Mouse (Mus musculus): ENCODE results near the gene Mfsd13b. TPM values are rescaled to one million over a fixed set of nuclear protein-coding genes. Genes with fewer than 3 reads are reported as not detected.
"Not testable (repeated sequence)": the region's sequence is repeated elsewhere in the genome, so short reads cannot be mapped to it uniquely, and the experiment has no call there.

The Mfsd13b gene
- polyA plus RNA-seq, 2 experiments from 2014 or later: not detected

DNA sequence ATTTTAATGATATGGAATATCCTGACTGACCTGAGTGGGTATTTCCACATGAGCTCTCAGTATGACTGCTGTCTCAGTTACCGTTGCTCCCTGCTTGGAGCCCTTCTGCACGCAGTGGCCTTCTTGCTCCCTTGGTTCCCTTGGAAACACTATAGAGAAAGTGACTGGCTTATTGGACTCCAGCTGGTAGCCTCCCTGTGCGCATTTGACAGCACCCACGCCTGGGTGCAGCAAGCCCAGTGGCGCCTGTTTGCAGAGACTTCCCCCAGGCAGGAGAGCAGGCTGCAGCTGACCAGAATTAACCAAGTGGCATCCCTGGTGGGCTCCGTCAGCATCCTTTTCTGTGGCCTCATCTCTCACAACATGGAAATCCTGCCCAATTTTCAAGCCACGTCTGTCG is 8.9 kb downstream of the Mfsd13b start:
- ATAC-seq: no peak

DNA sequence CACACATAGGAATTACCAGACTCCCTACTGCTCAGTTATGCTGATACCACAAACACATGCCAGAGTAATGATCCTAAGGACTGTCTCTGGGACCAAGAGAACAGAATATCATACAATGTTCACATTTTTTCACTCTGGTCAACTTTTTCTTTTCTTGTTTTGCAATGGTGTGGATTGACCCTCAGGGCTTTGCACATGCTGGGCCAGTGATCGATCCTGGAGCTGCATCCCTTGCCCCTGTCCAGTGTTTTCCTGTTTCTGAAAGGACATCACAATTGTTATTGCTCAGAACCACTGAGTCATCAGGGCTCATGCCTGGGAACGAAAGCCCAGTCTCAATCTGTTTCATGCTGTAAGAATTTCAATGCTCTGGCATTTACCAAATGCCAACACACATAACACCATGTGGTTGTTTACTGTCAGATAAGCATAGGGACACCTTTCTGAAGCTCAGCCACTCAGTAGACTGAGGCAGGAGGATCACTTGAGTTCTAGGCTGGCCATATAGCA is 16.8 kb downstream of the Mfsd13b start:
- no peak for ATAC-seq

DNA sequence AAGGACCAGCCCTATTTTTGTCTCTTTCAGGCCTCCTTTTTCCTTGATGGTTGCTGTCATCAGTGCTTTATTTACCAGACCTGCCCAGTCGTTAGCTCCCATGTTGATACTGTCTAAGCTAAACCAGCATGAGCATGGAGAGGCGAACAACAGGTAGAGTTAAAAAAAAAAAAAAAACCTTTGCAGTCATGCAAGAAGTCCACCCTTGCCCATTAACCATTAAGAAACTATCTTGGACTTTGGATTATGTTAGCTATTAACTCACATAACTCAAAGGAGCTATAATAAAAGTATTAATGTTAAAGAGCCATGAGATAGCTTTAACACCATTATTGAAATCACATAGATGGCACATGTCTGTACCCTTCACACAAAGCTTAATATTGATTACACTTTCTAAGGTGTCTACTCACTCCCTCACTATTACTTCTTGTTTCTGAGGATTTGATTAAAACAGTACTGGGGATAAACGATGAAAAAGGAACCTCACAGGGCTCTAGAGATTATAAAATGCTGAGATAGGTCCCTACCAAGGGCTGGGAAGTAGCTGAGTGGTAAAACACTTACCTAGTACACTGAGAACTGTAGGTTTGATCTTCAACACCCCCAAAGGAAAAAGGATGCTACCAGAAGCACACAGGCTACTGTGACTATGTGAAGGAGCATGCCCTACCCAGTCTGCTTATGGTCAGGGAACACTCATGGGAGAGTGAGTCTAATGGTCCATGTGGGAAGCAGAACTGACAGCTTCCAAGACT is 17.9 kb downstream of the Mfsd13b start:
- no peak for ATAC-seq

DNA sequence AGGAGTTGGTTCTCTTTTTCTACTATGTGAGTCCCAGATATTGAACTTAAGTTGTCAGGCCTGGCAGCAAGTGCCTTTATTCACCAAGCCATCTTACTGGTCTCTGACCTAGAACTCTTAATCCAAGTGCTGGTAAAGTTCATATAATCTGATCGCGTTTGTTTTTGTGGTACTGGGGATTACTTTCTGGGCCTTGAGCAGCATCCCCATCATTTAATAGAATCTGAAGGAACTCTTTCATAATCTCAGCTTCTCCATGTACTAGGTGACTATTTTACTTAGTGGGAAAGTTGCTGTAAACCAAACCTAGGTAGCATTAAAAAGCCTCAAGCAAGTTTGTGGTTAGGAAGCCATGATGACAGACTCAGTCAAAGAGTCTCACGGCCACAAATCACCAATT is 19.6 kb downstream of the Mfsd13b start:
- no peak for ATAC-seq

DNA sequence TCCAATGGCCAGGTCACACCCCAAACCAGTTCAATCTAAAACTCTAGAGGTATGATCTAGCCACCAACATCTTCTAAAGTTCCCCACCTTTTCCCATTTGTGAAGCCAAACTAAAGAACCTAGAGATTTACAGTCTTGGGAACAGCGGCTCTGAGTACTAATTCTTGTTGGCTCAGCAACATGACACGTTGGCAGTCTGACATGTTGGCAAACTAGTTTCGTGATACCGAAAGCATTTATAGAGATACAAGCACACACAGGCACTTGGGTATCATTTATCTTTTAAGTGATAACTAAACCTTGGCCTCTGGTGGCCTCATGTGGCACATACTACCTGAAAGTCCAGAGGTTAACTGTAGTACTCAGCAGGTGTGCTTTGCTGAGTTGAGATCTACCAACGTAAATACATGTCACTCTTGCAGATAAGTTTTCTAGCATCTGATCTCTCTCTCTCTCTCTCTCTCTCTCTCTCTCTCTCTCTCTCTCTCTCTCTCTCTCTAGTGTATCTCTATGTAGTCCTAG is 20.2 kb downstream of the Mfsd13b start:
- ATAC-seq: no peak

DNA sequence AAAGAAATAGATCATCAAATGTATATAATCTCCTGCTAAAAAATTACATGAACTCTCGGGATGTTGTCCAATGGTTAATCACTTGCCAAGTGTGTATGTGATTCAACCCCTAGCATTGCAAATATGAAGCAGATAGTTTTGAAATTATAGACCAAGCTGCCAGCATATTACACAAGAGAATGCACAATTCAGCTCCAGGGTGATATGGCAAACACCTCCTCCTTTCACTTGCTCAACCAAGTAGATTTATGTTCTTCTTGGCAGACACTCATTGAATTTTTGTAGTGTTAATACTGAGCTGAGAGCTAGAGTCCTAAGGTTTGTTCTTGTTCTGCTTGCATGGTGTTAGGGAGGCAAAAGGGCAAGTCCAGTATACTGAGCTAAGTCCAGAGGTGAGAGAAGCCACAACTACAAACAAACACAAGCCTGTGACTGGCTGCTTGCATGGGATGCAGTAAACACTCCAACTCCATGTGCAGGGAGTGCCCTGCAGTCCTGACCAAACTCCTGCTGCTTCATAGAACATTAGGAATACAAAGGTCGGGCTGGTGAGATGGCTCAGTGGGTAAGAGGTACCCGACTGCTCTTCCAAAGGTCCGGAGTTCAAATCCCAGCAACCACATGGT is 21.6 kb downstream of the Mfsd13b start:
- ATAC-seq: no peak

DNA sequence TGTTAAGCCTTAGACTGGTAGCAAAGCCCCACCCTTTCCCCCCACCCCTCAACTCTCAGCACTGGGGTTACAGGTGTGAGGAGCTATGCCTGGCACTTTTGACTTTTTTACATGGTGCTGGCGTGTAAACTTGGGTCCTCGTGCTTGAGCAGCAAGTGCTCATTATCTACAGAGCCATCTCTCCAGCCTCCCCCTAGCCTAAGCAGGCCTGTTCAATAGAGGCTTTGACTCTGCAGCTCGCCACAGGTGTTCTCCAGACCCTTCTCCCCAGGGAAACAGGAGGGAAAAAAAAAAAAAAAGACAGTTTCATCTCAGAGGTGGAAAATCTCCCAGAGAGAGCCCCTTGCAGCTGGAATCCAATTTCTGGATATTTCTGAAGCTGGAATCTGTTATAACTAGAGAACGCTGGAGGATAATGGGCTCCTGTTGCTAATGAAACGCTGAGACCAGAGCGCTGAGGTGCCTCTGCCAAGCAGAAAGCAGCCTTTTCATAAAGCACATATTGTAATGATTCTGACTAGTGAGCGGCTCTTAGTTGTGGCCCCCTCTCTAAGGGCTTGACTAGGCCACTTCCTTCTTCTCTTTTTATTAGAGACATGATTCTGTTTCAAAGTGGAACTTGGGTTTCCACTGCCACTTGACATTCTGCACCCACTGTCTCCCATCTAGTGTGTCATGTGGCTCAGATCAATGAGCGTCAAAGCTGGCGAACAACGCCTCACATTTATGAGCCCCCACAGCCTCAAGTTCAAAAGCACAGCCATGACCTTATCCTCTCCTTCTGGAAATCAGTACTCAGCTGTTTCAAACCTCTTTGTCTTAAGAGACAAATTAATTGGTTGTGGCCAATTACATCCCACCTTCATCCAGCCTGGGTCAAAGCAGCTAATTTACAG is 29.7 kb downstream of the Mfsd13b start:
- ATAC-seq: no peak

DNA sequence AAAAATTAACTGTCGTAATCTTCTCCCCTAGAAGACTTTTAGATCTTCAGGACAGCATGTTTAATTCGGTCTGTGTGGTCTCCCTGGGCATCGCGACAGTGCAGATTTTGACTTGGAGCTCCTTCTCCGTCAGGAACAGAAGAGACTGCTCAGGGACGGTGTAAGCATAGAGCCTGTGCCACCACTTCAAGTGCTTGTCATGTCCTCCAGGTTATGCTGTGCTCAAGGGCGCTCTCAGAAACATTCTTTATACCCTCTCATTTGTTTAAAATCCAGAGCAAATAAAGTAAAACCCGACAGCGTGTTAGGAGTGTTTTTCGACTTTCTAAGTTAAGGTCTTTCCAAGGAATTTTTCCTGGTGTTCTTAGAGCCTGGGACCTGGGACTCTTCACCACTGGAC is 32.2 kb downstream of the Mfsd13b start:
- no peak for ATAC-seq

DNA sequence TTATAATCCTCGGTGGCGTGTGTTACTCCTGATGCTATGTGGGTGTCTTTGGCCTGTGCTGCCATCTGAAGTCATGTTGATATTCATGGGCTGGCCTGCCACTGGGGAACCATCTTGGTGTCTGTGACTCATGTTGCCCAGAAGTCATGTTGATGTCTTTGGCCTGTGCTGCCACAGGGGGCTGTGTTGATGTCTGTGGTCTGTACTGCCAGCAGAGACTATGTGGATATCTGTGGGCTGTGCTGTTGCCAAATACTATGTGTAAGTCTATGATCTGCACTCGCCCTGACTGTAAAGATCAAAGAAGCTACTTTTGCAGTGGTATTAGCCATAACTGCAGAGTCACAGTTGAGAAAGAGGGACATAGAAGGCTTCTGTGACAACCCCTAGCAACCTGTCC is 36.5 kb downstream of the Mfsd13b start:
- ATAC-seq: no peak

DNA sequence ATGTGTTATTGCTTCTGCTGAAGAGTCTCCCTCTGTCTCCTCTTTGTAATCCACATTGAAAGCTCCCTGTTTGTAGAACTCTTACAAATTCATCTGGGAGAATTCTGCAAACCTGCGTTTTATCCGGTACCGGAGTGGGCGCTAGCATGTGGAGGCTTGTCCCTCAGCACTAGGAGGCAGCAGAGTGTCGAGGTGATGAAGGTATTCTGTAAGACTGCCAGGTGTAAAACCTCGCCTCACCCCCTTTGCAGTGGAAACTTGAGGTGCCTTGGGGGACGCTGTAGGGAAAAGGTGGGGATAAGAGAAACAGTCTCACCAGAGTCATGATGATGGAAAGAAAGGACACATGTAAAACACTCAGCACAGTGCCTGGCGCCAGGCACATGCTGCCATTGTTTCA is 38.0 kb downstream of the Mfsd13b start:
- ATAC-seq: peak; percentile 54

DNA sequence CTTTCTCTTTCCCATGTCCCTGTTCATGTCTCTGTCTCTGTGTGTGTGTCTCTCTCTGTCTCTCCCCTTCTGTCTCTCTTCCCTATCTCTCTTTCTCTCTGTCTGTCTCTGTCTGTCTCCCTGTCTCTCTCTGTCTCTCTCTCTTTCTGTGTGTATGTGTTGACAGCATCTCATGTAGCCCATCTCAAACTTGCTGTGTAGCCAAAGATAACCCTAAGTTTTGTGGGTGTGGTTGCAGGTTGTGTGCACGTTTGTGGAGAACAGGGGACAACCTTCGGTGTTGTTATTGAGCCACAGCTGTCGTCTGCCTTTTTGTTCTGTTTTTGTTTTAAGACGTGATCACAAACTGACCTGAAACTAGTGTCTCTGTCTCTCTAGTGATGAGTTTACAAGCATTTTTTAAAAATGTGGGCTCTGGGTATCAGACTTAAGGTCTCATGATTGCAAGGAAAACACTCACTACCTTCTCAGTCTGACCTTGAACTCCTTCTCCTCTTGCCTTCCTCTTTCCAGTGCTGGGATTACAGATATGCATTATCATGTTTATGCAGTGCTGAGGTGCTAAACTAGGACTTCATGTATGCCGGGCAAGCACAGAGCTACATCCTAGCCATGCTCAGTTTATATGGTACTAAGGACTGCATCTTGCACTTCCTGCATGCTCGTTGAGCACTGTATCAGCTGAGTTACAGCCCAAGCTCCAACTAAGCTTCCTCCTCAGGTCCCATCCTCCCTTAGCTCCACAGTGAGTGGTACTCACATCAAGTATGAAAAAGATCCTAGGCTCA is 43.1 kb downstream of the Mfsd13b start:
- ATAC-seq: no peak

DNA sequence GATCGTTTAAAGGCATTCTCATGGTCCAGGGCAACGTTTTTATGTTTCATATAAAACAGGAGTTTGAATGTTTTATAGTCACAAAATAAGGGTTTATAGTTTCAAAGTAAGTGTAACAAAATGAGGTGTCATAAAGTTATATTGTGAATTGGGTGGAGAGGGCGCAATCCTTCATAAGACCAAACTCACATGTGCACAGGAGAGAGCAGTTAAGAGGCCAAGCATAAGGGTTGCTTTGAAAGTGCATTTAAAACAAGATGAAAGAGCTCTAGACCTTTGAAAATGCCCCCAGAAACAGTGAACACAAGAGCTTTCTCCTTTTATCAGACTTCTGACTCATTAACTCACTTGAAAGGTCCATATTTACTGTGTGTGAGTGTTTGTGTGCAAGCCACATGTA is 44.0 kb downstream of the Mfsd13b start:
- no peak for ATAC-seq

DNA sequence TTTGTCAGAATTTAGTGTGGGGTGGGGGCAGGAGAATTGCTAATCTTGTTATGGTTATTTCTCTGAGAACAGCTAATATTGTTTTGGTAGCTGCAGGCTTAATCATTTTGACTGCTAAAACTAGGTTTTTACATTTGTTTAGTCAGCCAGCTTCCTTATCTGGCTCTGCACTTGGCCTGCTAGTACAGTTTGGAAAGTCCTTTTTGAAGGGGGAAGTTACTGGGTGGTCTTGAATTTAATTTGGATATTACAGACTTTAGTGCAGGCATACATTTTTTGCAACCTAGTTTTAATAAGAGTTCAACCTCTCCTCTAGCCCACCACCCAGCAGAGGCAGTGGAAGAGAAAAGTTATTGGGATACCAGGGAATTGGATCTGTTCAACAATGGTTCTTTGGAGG is 47.6 kb downstream of the Mfsd13b start:
- not testable (repeated sequence) for ATAC-seq

DNA sequence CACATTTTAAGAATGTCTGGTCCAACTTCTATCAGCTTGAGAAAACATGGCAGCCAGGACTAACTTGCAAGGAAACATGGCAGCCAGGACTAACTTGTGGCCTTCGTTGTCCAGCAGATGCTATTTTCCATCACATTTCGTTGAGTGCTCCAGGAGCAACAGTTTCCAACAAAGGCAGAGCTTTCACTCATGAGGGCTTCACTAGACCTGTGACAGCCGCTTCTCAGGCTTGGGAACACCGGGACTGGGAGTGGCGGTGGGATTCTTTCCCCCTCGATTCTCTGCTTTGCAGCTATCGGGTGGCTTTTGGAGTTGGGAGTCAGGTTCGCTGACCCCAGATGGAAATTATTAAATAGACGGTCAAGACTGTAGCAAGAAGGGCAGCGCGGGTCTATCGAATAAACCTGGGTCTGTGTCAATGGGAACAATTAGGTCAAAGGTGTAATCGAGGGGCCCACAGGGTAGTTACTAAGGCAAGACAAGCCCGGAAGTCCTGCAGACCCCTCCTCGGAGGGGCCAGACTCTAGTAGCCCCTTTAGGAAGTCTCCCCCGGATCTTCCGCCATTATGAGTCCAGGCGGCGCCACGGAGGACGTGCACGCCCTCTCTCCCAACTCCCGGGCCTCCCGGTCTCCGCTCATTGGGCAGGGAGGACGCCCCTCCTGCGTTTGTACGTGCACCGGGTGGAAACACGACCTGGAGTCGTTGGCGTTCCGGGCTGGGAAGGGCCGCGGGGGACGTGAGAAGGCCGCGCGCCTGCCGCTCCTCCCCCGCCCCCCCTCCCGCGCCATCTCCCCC is 51.7 kb downstream of the Mfsd13b start, which contains the start of gene Mettl9:
Gene Mettl9, plus strand, starts transcription at position 590 of the 797 bp plus-strand sequence.
- ATAC-seq: peak; percentile 96

DNA sequence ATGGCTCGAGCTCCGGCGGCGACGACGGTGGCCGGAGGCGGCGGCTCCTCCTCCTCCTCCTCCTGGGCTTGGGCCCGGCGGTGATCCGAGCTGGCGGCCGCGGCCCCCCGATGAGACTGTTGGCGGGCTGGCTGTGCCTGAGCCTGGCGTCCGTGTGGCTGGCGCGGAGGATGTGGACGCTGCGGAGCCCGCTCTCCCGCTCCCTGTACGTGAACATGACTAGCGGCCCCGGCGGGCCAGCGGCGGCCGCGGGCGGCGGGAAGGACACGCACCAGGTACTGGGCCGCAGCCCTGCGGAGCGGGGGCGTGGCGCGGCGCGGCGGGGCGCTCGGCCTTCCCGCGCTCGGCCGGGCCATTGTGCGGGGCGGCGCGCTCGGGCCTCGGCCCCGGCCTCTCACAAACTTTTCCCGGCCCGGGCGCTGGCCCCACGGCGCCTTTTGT is 52.4 kb downstream of the Mfsd13b start:
- peak; percentile 33 for ATAC-seq

DNA sequence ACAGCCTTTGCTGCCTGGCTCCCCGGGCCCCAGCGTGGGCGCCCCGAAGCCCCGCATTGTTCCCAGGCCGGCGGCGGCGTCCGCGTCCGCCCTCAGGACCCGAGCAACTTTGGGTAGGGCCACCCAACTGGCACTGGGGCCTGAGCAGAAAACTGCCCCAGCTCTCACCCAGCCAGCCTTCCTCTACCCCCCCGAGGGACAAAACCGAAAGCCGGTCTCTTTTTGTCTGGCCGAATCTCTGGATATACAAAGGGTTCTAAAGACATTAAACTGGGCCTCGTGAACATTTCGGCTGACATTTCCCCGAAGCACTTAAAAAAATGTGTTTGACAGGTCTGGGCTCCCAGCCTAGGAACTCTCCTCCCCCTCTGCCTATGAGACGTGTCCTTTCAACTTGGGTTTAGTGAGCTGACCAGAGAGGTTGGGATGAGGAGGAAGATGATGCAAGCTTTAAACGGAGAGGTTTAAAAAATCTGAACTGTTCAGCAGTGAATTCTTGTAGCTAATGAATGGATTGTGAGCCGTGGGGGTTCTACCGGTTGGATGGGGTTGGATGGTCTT is 52.9 kb downstream of the Mfsd13b start:
- peak; percentile 2 for ATAC-seq

DNA sequence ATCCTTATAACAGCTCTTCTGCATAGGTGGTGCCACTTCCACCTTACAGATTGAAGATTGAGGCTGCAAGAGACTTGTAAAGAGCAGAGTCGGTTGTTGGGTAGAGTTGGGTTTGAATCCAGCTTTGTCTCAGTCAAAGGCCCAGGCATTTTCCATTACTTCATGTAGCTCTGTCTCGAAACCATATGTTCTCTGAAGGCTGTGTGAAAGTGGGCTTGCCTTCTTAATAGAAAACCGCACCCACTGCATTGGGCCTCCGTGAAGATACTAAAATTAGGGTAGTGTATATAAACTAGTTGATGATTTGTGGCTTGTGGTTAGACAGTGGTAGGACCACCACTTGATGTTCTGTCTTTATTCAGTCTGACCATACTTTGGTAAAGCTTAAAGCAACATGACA is 58.3 kb downstream of the Mfsd13b start:
- no peak for ATAC-seq

DNA sequence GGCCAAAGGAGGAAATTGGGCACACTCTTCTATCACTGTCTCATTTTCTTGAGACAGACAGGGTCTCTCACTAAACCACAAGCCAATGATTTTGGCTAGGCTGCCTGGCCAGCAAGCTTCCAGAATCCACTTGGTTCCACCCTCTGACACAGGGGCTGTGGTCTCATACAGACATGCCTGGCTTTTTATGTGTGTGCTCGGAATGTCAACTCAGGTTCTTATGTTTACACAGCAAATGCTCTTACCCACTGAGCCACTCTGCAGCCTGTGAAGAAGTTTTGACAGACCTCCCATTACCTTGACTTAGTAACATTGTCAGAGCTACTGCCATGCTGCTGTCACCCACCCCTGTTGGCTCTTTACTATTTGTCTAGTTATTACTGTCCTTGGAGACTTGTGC is 59.7 kb downstream of the Mfsd13b start:
- ATAC-seq: no peak

DNA sequence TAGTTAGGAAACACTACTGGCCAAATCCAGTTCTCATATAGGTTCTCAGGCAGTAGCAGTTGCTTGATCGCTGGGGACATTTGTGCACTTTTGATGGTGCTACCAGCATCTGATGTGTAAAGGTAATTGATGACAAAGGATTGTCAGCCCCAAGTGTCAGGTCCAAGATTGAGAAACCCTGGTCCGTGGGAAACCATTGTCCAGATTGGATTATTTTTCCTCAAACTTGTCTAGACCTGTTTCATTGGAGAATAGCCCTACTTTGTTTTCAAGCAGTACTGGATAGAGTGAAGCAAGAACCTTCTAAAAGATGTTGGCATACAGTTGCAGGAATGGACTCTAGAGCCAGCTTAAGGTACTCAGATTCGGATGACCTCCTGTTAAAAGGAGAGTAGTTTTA is 60.7 kb downstream of the Mfsd13b start:
- no peak for ATAC-seq

DNA sequence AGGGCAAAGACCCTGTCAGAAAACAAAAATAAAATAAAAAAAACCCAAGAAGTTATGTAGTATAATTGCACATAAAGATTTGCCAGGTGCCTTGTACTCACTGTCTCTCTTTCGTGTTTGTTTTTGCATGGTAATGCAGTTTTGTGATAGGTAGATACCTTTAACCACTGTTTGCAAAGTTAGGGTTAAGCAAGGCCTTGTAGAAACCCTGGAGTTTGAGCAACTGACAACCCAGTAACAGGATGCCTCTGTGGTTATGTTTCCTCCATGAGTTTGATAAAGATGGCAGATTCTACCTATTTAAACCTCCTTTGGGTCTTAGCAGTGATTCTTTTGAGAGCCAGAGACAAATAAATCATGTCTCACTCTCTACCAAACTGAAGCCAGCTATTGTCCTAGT is 61.2 kb downstream of the Mfsd13b start:
- no peak for ATAC-seq

DNA sequence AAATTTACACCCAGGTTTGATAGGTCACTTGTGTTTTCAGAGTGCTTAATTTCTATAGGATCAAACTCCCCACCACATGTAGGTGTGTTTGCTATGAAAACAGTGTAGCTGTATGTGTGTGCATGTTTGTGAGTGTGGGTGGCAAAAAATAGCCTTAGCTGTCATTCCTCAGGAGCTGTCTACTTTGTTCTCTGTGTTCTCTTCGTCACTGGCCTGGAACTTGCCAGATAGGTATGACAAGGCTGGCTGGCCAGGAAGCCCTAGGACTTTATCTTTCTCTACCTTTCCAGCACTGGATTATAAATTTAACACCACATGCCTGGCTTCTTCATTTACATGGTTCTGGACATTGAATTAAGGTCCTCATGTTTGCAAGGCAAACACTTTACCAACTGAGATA is 61.9 kb downstream of the Mfsd13b start:
- no peak for ATAC-seq
